Mouse (Mus musculus): Measurements from ENCODE around the gene 1520401A03Rik. TPM values are rescaled to one million over a fixed set of nuclear protein-coding genes. Genes with fewer than 3 reads are reported as not detected.
"Not testable (repeated sequence)": the region's sequence is repeated elsewhere in the genome, so short reads cannot be mapped to it uniquely, and the experiment has no call there.

The 1520401A03Rik gene
- polyA plus RNA-seq (2016; fragmentation: Nextera tagmentation; extraction: Ambion mirVana), result 0.66 and 1.0 TPM in 2 replicates

- H3K4me3 ChIP-seq, result no peak within 1 kb of the TSS
- ATAC-seq (ENCODE audit: insufficient number of reproducible peaks, insufficient read depth, low FRiP score, low TSS enrichment), result no peak
- no peak within 1 kb of the TSS for H3K4me2 ChIP-seq (replicated peaks)
- H3K27ac ChIP-seq, result no peak within 1 kb of the TSS
- H3K4me1 ChIP-seq, result 0 out of 2 replicates have a peak, but pooled peaks cover 10% of the 10 kb centered on the region
- 72% methylated on average over 7 of the region's 7 CpGs for WGBS
- H3K9me3 ChIP-seq, result no peaks in the 10 kb centered on the region
- no peaks in the 10 kb centered on the region for H3K27me3 ChIP-seq
- H3K9ac ChIP-seq, result no peak within 1 kb of the TSS
- H3K36me3 ChIP-seq, result no peaks in the 10 kb centered on the region
Observed at GRCm38 (mm10) chr17:23722376-23723125, at the start of gene 1520401A03Rik. Gene 1520401A03Rik, minus strand, starts transcription at chr17:23722783.

GRCm38 (mm10) chr17:23772219-23772556, 49.6 kb upstream of the 1520401A03Rik start:
- ATAC-seq (ENCODE audit: insufficient number of reproducible peaks, insufficient read depth, low FRiP score, low TSS enrichment); H3K9me3 ChIP-seq; H3K9ac ChIP-seq; H3K4me1 ChIP-seq; H3K36me3 ChIP-seq; H3K27me3 ChIP-seq; H3K27ac ChIP-seq: not testable (repeated sequence)
- WGBS, result 79% methylated on average over 2 of the region's 2 CpGs
- peak overlapping the region; percentile 68; the same call in 1 of the 2 replicates for H3K4me2 ChIP-seq (replicated peaks)
- 0 out of 2 replicates have a peak overlapping the region, but pooled peaks have one; percentile 72 for H3K4me3 ChIP-seq

- WGBS, result 3% methylated on average over 58 of the region's 58 CpGs
- Histone ChIP-seq H3K36me3 (peaks cover 7% of the 10 kb centered on the region; the same call in 1 of the 2 replicates), H3K9me3 (no peaks in the 10 kb centered on the region), H3K4me1 (peaks cover 9% of the 10 kb centered on the region), H3K9ac (peak within 1 kb of the TSS; percentile 85), H3K4me3 (peak within 1 kb of the TSS; percentile 72), H3K27ac (peak within 1 kb of the TSS; percentile 76), H3K4me2 (replicated peaks) (peak within 1 kb of the TSS; percentile 68), H3K27me3 (no peaks in the 10 kb centered on the region)
- ATAC-seq (ENCODE audit: insufficient number of reproducible peaks, insufficient read depth, low FRiP score, low TSS enrichment), result peak; percentile 94
Observed at GRCm38 (mm10) chr17:23771284-23772218, 49.0 kb upstream of the 1520401A03Rik start, which contains the start of gene Flywch1. Gene Flywch1, minus strand, starts transcription at chr17:23771602.

GRCm38 (mm10) chr17:23770896-23771283, 48.3 kb upstream of the 1520401A03Rik start:
- Histone ChIP-seq H3K4me1 (peaks cover 9% of the 10 kb centered on the region), H3K36me3 (peaks cover 7% of the 10 kb centered on the region; the same call in 1 of the 2 replicates), H3K9ac (peak overlapping the region; percentile 85), H3K27ac (peak overlapping the region; percentile 76), H3K9me3 (no peaks in the 10 kb centered on the region), H3K4me3 (peak overlapping the region; percentile 72), H3K4me2 (replicated peaks) (peak overlapping the region; percentile 68), H3K27me3 (no peaks in the 10 kb centered on the region)
- 1% methylated on average over 19 of the region's 19 CpGs for WGBS
- ATAC-seq (ENCODE audit: insufficient number of reproducible peaks, insufficient read depth, low FRiP score, low TSS enrichment), result no peak; the same call in 1 of the 2 replicates

GRCm38 (mm10) chr17:23770493-23770892, 47.9 kb upstream of the 1520401A03Rik start:
- Histone ChIP-seq H3K27ac (peak overlapping the region; percentile 76; the same call in 1 of the 2 replicates), H3K9me3 (no peaks in the 10 kb centered on the region), H3K4me3 (peak overlapping the region; percentile 72), H3K36me3 (peaks cover 7% of the 10 kb centered on the region; the same call in 1 of the 2 replicates), H3K4me1 (peaks cover 9% of the 10 kb centered on the region), H3K27me3 (no peaks in the 10 kb centered on the region), H3K4me2 (replicated peaks) (peak overlapping the region; percentile 68), H3K9ac (peak overlapping the region; percentile 85)
- 14% methylated on average over 2 of the region's 2 CpGs for WGBS
- no peak for ATAC-seq (ENCODE audit: insufficient number of reproducible peaks, insufficient read depth, low FRiP score, low TSS enrichment)

- Histone ChIP-seq H3K4me1 (no peaks in the 10 kb centered on the region), H3K36me3 (peaks cover 44% of the 10 kb centered on the region), H3K27ac (no peak overlapping the region), H3K9me3 (no peaks in the 10 kb centered on the region), H3K4me2 (replicated peaks) (no peak overlapping the region), H3K27me3 (no peaks in the 10 kb centered on the region), H3K4me3 (no peak overlapping the region), H3K9ac (no peak overlapping the region)
- no peak for ATAC-seq (ENCODE audit: insufficient number of reproducible peaks, insufficient read depth, low FRiP score, low TSS enrichment)
- 90% methylated on average over 11 of the region's 11 CpGs for WGBS
Observed at GRCm38 (mm10) chr17:23762976-23763375, 40.4 kb upstream of the 1520401A03Rik start.

GRCm38 (mm10) chr17:23761155-23761554, 38.6 kb upstream of the 1520401A03Rik start:
- 97% methylated on average over 3 of the region's 3 CpGs for WGBS
- H3K4me3 ChIP-seq, result no peak overlapping the region
- H3K9ac ChIP-seq, result no peak overlapping the region
- H3K27me3 ChIP-seq, result no peaks in the 10 kb centered on the region
- no peaks in the 10 kb centered on the region for H3K4me1 ChIP-seq
- ATAC-seq (ENCODE audit: insufficient number of reproducible peaks, insufficient read depth, low FRiP score, low TSS enrichment), result no peak
- H3K27ac ChIP-seq, result no peak overlapping the region
- H3K9me3 ChIP-seq, result no peaks in the 10 kb centered on the region
- peaks cover 62% of the 10 kb centered on the region for H3K36me3 ChIP-seq
- no peak overlapping the region for H3K4me2 ChIP-seq (replicated peaks)

GRCm38 (mm10) chr17:23760231-23760630, 37.6 kb upstream of the 1520401A03Rik start:
- Histone ChIP-seq H3K36me3 (peaks cover 71% of the 10 kb centered on the region), H3K27ac (no peak overlapping the region), H3K4me2 (replicated peaks) (no peak overlapping the region), H3K9me3 (no peaks in the 10 kb centered on the region), H3K4me1 (no peaks in the 10 kb centered on the region), H3K9ac (no peak overlapping the region), H3K27me3 (no peaks in the 10 kb centered on the region), H3K4me3 (no peak overlapping the region)
- no peak for ATAC-seq (ENCODE audit: insufficient number of reproducible peaks, insufficient read depth, low FRiP score, low TSS enrichment)
- WGBS, result 93% methylated on average over 9 of the region's 9 CpGs

GRCm38 (mm10) chr17:23758801-23759200, 36.2 kb upstream of the 1520401A03Rik start:
- H3K4me2 ChIP-seq (replicated peaks), result no peak overlapping the region
- no peaks in the 10 kb centered on the region for H3K9me3 ChIP-seq
- H3K27me3 ChIP-seq, result no peaks in the 10 kb centered on the region
- no peak overlapping the region for H3K27ac ChIP-seq
- no peaks in the 10 kb centered on the region for H3K4me1 ChIP-seq
- 84% methylated on average over 8 of the region's 8 CpGs for WGBS
- ATAC-seq (ENCODE audit: insufficient number of reproducible peaks, insufficient read depth, low FRiP score, low TSS enrichment), result no peak
- no peak overlapping the region for H3K4me3 ChIP-seq
- peaks cover 82% of the 10 kb centered on the region for H3K36me3 ChIP-seq
- no peak overlapping the region for H3K9ac ChIP-seq

- H3K9me3 ChIP-seq, result no peaks in the 10 kb centered on the region
- H3K27ac ChIP-seq, result no peak overlapping the region
- peaks cover 93% of the 10 kb centered on the region for H3K36me3 ChIP-seq
- no peaks in the 10 kb centered on the region for H3K4me1 ChIP-seq
- no peaks in the 10 kb centered on the region for H3K27me3 ChIP-seq
- H3K9ac ChIP-seq, result no peak overlapping the region
- no peak overlapping the region for H3K4me2 ChIP-seq (replicated peaks)
- no peak overlapping the region for H3K4me3 ChIP-seq
- ATAC-seq (ENCODE audit: insufficient number of reproducible peaks, insufficient read depth, low FRiP score, low TSS enrichment), result no peak
- WGBS, result 94% methylated on average over 9 of the region's 9 CpGs
Observed at GRCm38 (mm10) chr17:23757581-23757980, 35.0 kb upstream of the 1520401A03Rik start.

- no peaks in the 10 kb centered on the region for H3K9me3 ChIP-seq
- 86% methylated on average over 13 of the region's 13 CpGs for WGBS
- H3K9ac ChIP-seq, result no peak overlapping the region
- H3K27ac ChIP-seq, result no peak overlapping the region
- no peak overlapping the region for H3K4me3 ChIP-seq
- H3K36me3 ChIP-seq, result peaks cover 90% of the 10 kb centered on the region
- no peak overlapping the region for H3K4me2 ChIP-seq (replicated peaks)
- no peaks in the 10 kb centered on the region for H3K4me1 ChIP-seq
- no peak for ATAC-seq (ENCODE audit: insufficient number of reproducible peaks, insufficient read depth, low FRiP score, low TSS enrichment)
- no peaks in the 10 kb centered on the region for H3K27me3 ChIP-seq
Observed at GRCm38 (mm10) chr17:23755689-23756088, 33.1 kb upstream of the 1520401A03Rik start.
